Mouse (Mus musculus) heart, adult 11 months (tissue): ENCODE measurements at regions not wholly inside any gene's neighbourhood (a gene's known extent, or its start where the extent isn't known, plus 50 kb on each side); places are given as distances from the start of the nearest gene placed in this dataset.
"Not testable (repeated sequence)": the region's sequence is repeated elsewhere in the genome, so short reads cannot be mapped to it uniquely, and the experiment has no call there.

Experiments
- DNase-seq: peaks from one replicate; pipeline ENCODE4 v3.0.0; 2022

- no peak for DNase-seq
These were observed 54.3 kb upstream of the Ddr1 start for GRCm38 (mm10) chr17:35758769-35759168.

- no peak for DNase-seq
These were observed 55.3 kb upstream of the Ddr1 start for GRCm38 (mm10) chr17:35759740-35760139.

DNA sequence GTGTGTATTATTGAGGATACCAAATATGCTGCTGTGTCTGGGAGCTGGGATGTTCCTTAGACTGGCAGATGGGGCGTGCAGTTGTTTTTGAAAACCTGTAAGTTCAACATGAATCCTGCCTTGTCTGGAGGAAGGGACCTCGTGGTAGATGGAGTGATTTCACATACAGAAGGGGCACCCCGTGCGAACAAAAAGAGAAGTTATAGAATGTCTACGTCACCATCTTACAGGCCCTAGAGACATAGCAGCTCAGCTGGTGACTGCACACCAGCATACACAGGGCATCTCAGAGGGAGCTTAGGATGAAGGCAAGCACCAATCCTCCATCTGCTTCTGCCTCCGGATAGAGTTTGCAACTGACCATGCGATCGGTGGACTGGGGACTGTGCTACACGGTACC lies 58.2 kb upstream of the Ddr1 start:
- no peak for DNase-seq

DNA sequence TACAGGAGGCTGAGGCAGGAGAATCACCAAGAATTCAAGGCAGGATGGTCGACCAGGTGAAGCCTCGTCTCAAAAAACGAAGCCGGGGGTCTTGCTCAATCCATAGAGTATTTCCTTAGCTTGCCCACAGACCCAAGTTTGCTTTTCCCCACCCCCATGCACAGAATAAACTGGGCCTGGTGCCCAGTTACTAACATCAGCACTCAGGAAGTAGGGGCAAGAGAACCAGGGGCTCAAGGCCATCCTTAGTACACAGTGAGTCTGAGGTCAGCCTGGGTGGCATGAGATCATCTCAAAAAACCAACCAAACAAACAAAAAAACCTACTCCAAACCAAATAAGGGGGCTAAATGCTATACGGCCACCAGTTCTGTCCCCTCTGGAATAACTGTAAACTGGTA lies 58.4 kb upstream of the Ier3 start:
- no peak for DNase-seq

GRCm38 (mm10) chr17:35763866-35764265 lies 57.6 kb upstream of the Ier3 start:
- DNase-seq: no peak

DNA sequence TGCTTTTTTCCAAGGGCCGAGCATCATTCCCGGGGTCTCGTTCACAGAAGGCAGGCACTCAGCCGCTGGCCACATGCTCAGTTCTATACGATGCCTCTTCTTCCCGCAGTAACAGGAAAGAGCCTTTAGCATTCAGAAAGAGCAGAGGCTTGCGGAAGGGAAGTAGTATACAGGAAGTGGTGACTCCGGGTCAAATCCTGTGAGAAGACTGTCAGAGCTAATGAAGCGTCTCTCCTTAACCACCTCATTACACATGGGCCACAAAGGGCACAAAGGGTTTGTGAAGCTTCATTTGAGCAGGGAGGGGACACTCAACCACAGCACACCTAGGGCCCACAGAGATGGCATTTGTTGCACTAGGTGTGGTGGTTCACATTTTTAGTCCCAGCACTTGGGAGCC lies 55.1 kb upstream of the Ier3 start:
- no peak for DNase-seq

DNA sequence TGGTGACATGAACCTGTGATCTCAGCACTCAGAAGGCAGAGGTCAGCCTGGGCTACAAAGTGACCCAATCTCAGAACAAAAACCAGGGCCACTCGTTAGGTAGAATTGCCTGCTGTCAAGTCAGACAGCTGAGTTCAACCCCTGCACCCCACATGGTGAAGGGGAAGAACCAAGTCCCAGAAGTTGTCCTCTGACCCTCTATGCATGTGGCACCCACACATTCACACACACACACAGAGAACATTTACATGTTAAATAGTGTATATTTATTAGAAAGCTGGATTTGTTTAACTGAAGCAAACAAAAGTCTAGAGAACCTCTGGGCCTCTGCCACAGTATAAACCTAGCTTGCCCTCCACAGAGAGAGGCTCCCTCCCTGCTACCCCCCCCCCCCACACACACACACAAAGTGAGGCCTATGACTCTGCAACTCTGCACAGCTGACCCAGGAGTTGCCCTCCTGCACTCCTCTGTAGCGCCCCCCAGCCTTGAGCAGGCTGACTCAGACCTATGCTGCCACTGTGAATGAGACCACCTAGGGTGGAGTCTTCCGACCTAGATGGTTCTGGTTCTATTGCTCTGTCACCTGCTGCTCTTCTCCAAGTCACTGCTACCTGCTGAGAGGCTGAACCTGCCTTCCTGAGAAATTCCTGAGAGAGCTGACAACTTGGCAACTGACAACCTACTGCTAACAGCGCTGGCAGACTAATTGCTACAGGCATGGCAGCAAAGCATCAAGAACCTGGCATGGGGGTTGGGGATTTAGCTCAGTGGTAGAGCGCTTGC lies 52.1 kb upstream of the Ier3 start:
- no peak for DNase-seq

GRCm38 (mm10) chr17:35769961-35770276 lies 51.6 kb upstream of the Ier3 start:
- not testable (repeated sequence) for DNase-seq

- DNase-seq: no peak
These were observed 50.9 kb upstream of the Ier3 start for GRCm38 (mm10) chr17:35770599-35770998.

DNA sequence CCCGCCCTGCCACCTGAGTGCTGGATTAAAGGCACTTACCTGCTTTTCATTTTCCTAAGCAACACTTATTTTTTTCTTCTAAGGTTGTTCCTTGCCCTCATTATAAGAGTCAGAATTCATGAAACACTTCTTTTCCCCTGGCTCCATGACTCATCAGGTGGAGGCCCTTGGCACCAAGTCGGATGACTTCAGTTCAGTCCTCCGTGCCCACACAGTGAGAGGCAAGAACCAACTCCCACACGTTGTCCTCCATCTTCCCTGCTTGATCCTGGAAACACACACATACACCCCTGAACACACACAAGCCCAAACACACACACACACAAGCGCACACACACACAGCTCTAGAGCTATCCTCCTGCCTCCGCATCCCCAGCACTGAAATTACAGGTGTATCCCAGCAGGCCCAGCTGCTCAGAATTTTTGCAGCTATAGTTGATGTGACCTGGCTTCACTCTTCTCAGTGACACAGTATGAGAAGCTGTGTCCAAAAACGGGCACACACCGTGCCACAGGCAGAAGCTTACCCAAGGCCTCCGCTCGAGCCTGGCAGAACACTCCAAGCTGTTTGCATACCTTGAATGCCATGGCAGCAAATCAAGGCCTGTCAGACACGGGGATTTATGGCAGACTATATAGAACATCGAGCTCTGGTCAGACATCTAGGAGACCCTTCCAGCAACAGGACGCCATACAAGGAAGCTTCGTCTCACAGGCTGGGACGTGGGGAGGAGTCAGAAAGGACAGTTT lies 49.7 kb upstream of the Ier3 start:
- DNase-seq: peak; percentile 90
